Mouse (Mus musculus): ENCODE results near the gene Ccr2.

DNA sequence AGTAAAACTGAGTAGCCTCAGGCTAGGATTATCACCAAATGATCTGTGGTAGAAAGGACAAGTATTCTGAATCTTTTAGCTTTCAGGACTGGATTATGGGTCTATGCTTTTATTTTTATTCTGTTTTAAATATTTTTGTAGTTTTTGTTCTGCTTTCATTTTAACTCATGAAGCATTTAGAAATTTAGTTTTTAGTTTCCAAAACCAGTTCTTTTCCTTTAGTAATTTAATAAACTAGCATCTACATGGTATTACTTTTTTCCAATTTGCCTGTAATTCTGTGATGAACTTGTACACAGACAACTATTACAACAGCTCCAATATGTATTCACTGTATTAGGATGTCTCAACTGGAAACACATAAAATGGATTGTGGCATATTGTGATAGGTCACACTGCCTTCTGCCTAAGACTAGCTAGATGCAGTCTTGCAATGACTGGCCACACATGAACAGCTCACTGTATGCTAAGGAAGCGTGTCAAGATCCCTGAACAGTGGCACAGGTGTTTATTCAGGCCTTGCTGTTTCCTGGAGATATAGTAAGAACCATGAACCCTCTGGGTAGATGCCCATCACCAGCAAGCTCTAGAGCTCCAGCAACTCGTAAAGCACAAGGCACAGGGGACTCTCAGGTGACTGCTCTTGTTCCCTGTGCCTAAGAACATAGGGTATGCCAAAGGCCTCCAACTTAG, 41.9 kb upstream of the Ccr2 start:
- TF ChIP-seq POLR2A (IDR thresholded peaks at IDR 0.05; ENCODE audit: borderline replicate concordance, control insufficient read depth, low read depth, low read length) (no peak), CTCF (IDR thresholded peaks at IDR 0.05; ENCODE audit: control insufficient read depth, insufficient read depth, low read length) (no peak)

Data from bone marrow, adult 2 months (tissue).